Mouse (Mus musculus) CD4-positive naive resting alpha-beta T cell, adult 76 days (primary cell): ENCODE data around the gene Gm906. TPM values are rescaled to one million over a fixed set of nuclear protein-coding genes. Genes with fewer than 3 reads are reported as not detected.

Source experiments
- total RNA-seq: library from RNA; stranded (reverse); gene quantifications from one replicate; pipeline ENCODE4 v1.2.4, GENCODE M21; 2023

Gm906 gene
- total RNA-seq, result not detected

DNA sequence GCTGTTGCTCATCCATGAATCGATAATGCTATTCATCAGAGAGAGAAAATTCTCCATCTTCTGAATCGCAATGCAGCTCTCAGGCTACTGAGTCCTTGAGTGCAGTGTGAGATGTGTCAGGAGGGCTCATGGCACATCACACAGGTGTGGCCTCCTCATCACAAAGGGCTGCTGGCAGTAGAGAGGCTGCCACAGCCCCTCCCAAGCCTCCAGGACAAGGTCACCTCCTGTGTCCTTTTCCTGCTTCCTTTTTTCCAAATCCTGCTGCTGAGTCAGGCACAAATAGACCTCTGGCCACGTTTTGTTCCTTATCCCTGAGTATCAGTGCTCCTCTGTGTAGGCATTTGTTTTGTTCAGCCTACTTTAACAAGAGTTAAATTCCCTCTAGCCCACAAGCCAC, at the start of gene Gm906:
Gene Gm906 (minus strand): TSS at position 101 of the 400 bp plus-strand sequence.

Other genes with a start within 250 kb of the Gm906 start
- gene Fbxw17, start 167.6 kb upstream of the Gm906 start, total RNA-seq, result 6.2 TPM
- not detected for gene Gm47429, start 193.6 kb upstream of the Gm906 start, total RNA-seq
- gene Nutm2, start 217.0 kb upstream of the Gm906 start, total RNA-seq, result not detected